Mouse (Mus musculus) stomach, postnatal 0 days (tissue): Measurements from ENCODE around the gene Dnajc21. TPM values are rescaled to one million over a fixed set of nuclear protein-coding genes. Genes with fewer than 3 reads are reported as not detected.

Experiments used
- ATAC-seq: fragments of 200-750 bp; cut with Nextera tagmentation; 2 replicates; pipeline ENCODE4 v1.8.0; 2017; ENCODE audit not compliant: low FRiP score, low TSS enrichment
- DNase-seq: peaks from one replicate; pipeline ENCODE4 v3.0.0-alpha.2; 2016; ENCODE audit warnings: low spot score
- H3K27ac ChIP-seq: fragments of 300-500 bp; sonication (generic); replicated peaks from 2 replicates; pipeline ENCODE4 v1.5.1; 2014; ENCODE audit warnings: mild to moderate bottlenecking, control low read depth
- H3K27me3 ChIP-seq: fragments of 300-500 bp; sonication (generic); 2 replicates; pipeline ENCODE4 v1.6.1; 2014; ENCODE audit warnings: low read length; ENCODE audit not compliant: control insufficient read depth, insufficient read depth
- H3K36me3 ChIP-seq: fragments of 300-500 bp; sonication (generic); 2 replicates; pipeline ENCODE4 v1.6.1; 2014; ENCODE audit warnings: low read length, mixed read lengths; ENCODE audit not compliant: control insufficient read depth, insufficient read depth
- H3K4me1 ChIP-seq: fragments of 300-500 bp; sonication (generic); replicated peaks from 2 replicates; pipeline ENCODE4 v1.6.1; 2014; ENCODE audit warnings: antibody characterized with exemption; ENCODE audit not compliant: control insufficient read depth, insufficient read depth
- H3K4me2 ChIP-seq: fragments of 300-500 bp; sonication (generic); replicated peaks from 2 replicates; pipeline ENCODE4 v1.6.1; 2014; ENCODE audit warnings: low read depth, mild to moderate bottlenecking, control low read depth, moderate library complexity
- H3K4me3 ChIP-seq: fragments of 300-500 bp; sonication (generic); 2 replicates; pipeline ENCODE4 v1.5.1; 2014; ENCODE audit warnings: low read depth, low read length, control low read depth
- H3K9ac ChIP-seq: fragments of 300-500 bp; sonication (generic); 2 replicates; pipeline ENCODE4 v1.6.1; 2014; ENCODE audit warnings: mild to moderate bottlenecking, low read length, control low read depth, mixed read lengths
- H3K9me3 ChIP-seq: fragments of 300-500 bp; sonication (generic); 2 replicates; pipeline ENCODE4 v1.6.1; 2016; ENCODE audit warnings: low read length; ENCODE audit not compliant: control insufficient read depth
- CTCF ChIP-seq: IDR thresholded peaks from 2 replicates; pipeline ENCODE4 v1.5.1; 2016; ENCODE audit warnings: antibody characterized with exemption, low read depth, mild to moderate bottlenecking, moderate library complexity
- EP300 ChIP-seq: optimal IDR thresholded peaks from 2 replicates; pipeline ENCODE3; 2016; ENCODE audit warnings: antibody characterized with exemption
- WGBS: fragments of 180-500 bp; shearing (Covaris S2); extraction: QIAGEN DNeasy Blood & Tissue Kit; methylation state at CpG from one replicate; pipeline ENCODE4 v1.1.7; 2014; 5-methylcytosine and 5-hydroxymethylcytosine counted together
- polyA plus RNA-seq: library from polyadenylated mRNA; unstranded; fragments of >200 nt; fragmentation: Nextera tagmentation; extraction: Ambion mirVana; gene quantifications from 2 replicates; pipeline ENCODE4 v1.2.1, GENCODE M21; 2015

Gene Dnajc21
- 11.8 and 14.0 TPM in 2 replicates for polyA plus RNA-seq

GRCm38 (mm10) chr15:10470151-10470831, at the start of gene Dnajc21:
Gene Dnajc21 (minus strand): TSS chr15:10470516.
- no peaks in the 10 kb centered on the region; the same call in 1 of the 2 replicates for H3K4me1 ChIP-seq
- TF ChIP-seq CTCF (no peak), EP300 (no peak)
- H3K27me3 ChIP-seq = no peaks in the 10 kb centered on the region
- ATAC-seq = peak; percentile 98
- H3K4me2 ChIP-seq = peak within 1 kb of the TSS; percentile 89
- peak within 1 kb of the TSS; percentile 84 for H3K4me3 ChIP-seq
- peaks cover 2% of the 10 kb centered on the region; the same call in 1 of the 2 replicates for H3K36me3 ChIP-seq
- 1% methylated on average over 55 of the region's 87 CpGs for WGBS
- peak within 1 kb of the TSS; percentile 90 for H3K27ac ChIP-seq
- peak within 1 kb of the TSS; percentile 88 for H3K9ac ChIP-seq
- H3K9me3 ChIP-seq = no peaks in the 10 kb centered on the region
- DNase-seq = peak; percentile 92

GRCm38 (mm10) chr15:10515166-10515565, 44.9 kb upstream of the Dnajc21 start:
- Histone ChIP-seq H3K4me1 (no peaks in the 10 kb centered on the region), H3K9ac (no peak overlapping the region), H3K4me2 (no peak overlapping the region), H3K9me3 (no peaks in the 10 kb centered on the region), H3K27ac (no peak overlapping the region), H3K27me3 (no peaks in the 10 kb centered on the region), H3K4me3 (no peak overlapping the region), H3K36me3 (no peaks in the 10 kb centered on the region)
- no peak for ATAC-seq
- 84% methylated on average over 7 of the region's 7 CpGs for WGBS
- no peak for TF ChIP-seq EP300
- no peak for DNase-seq

- ATAC-seq (no peak), DNase-seq (no peak)
- Histone ChIP-seq H3K4me1 (no peaks in the 10 kb centered on the region), H3K4me3 (no peak overlapping the region), H3K4me2 (no peak overlapping the region), H3K9ac (no peak overlapping the region), H3K36me3 (no peaks in the 10 kb centered on the region), H3K27ac (no peak overlapping the region), H3K9me3 (no peaks in the 10 kb centered on the region), H3K27me3 (no peaks in the 10 kb centered on the region)
- WGBS = 56% methylated on average over 11 of the region's 11 CpGs
- TF ChIP-seq EP300 (no peak), CTCF (no peak)
Observed at GRCm38 (mm10) chr15:10506099-10506498, 35.8 kb upstream of the Dnajc21 start.

- DNase-seq (peak; percentile 55), ATAC-seq (peak; percentile 71)
- WGBS = 51% methylated on average over 11 of the region's 11 CpGs
Observed at GRCm38 (mm10) chr15:10500838-10501719, 30.8 kb upstream of the Dnajc21 start.

GRCm38 (mm10) chr15:10500035-10500434, 29.7 kb upstream of the Dnajc21 start:
- 70% methylated on average over 5 of the region's 5 CpGs for WGBS
- no peak for DNase-seq

More at GRCm38 (mm10) chr15:10500838-10501719, 30.8 kb upstream of the Dnajc21 start:
- Histone ChIP-seq H3K27me3 (no peaks in the 10 kb centered on the region), H3K4me2 (no peak overlapping the region), H3K4me3 (no peak overlapping the region), H3K4me1 (no peaks in the 10 kb centered on the region), H3K27ac (no peak overlapping the region), H3K9ac (no peak overlapping the region), H3K9me3 (no peaks in the 10 kb centered on the region), H3K36me3 (no peaks in the 10 kb centered on the region)
- peak; percentile 89 for TF ChIP-seq CTCF
- TF ChIP-seq EP300 = no peak

More at GRCm38 (mm10) chr15:10500035-10500434, 29.7 kb upstream of the Dnajc21 start:
- TF ChIP-seq EP300 = no peak
- no peak for TF ChIP-seq CTCF
- Histone ChIP-seq H3K9ac (no peak overlapping the region), H3K4me1 (no peaks in the 10 kb centered on the region), H3K27ac (no peak overlapping the region), H3K4me2 (no peak overlapping the region), H3K36me3 (no peaks in the 10 kb centered on the region), H3K27me3 (no peaks in the 10 kb centered on the region), H3K9me3 (no peaks in the 10 kb centered on the region), H3K4me3 (no peak overlapping the region)
- no peak for ATAC-seq
